Mouse (Mus musculus) MEL (cell line): Measurements from ENCODE around the gene Scgb3a1.

Experiments
- CHD1 ChIP-seq: IDR thresholded peaks from 2 replicates; pipeline ENCODE4 v1.6.1; 2012; ENCODE audit warnings: low read depth, mild to moderate bottlenecking, inconsistent platforms, low read length, improper control_type of control experiment
- CTCF ChIP-seq, 3 experiments: IDR thresholded peaks in 2 of 3; conservative IDR thresholded peaks in 1 of 3; 2 replicates each; pipeline ENCODE4 v1.5.1; 2011 to 2012; ENCODE audit warnings: low read length in 3 of 3, low read depth in 2 of 3, mild to moderate bottlenecking in 2 of 3, improper control_type of control experiment in 1 of 3, inconsistent platforms in 1 of 3, mixed read lengths in 1 of 3, moderate library complexity in 1 of 3; ENCODE audit not compliant: control insufficient read depth in 1 of 3, insufficient read depth in 1 of 3, poor library complexity in 1 of 3, severe bottlenecking in 1 of 3
- EP300 ChIP-seq, 2 experiments: IDR thresholded peaks; 2 replicates each; pipeline ENCODE4 v1.6.1; 2011; ENCODE audit warnings: improper control_type of control experiment in 2 of 2, low read length in 2 of 2, low read depth in 1 of 2, mild to moderate bottlenecking in 1 of 2
- JUND ChIP-seq: IDR thresholded peaks from 2 replicates; pipeline ENCODE4 v1.6.1; 2011; ENCODE audit warnings: low read depth, mild to moderate bottlenecking, improper control_type of control experiment, low read length
- POLR2A ChIP-seq, 2 experiments: IDR thresholded peaks; 2 replicates each; pipeline ENCODE4 v1.6.1; 2011 to 2012; ENCODE audit warnings: low read length in 2 of 2, mild to moderate bottlenecking in 2 of 2, control low read depth in 1 of 2, improper control_type of control experiment in 1 of 2, low read depth in 1 of 2, moderate library complexity in 1 of 2; ENCODE audit not compliant: control insufficient read depth in 1 of 2, insufficient read depth in 1 of 2, poor library complexity in 1 of 2
- RCOR1 ChIP-seq: IDR thresholded peaks from 2 replicates; pipeline ENCODE4 v1.6.1; 2012; ENCODE audit warnings: low read depth, mild to moderate bottlenecking, inconsistent platforms, low read length, improper control_type of control experiment
- TBP ChIP-seq: IDR thresholded peaks from 2 replicates; pipeline ENCODE4 v1.8.0; 2011; ENCODE audit warnings: low read depth, low read length, improper control_type of control experiment

GRCm38 (mm10) chr11:49653079-49653408 is 10.4 kb upstream of the Scgb3a1 start:
- TF ChIP-seq JUND = no peak
- no peak for TF ChIP-seq CTCF (IDR thresholded peaks at IDR 0.05 in 2 of 3, conservative IDR thresholded peaks at IDR 0.05 in 1 of 3; ENCODE audit: control insufficient read depth in 1 of 3, insufficient read depth in 1 of 3, low read depth in 2 of 3, low read length in 3 of 3, poor library complexity in 1 of 3, severe bottlenecking in 1 of 3)
- no peak for TF ChIP-seq POLR2A (IDR thresholded peaks at IDR 0.05; ENCODE audit: control insufficient read depth in 1 of 2, insufficient read depth in 1 of 2, low read depth in 1 of 2, low read length in 2 of 2, poor library complexity in 1 of 2)
- TF ChIP-seq CHD1 = no peak
- TF ChIP-seq RCOR1 = no peak
- no peak for TF ChIP-seq TBP
- TF ChIP-seq EP300 (IDR thresholded peaks at IDR 0.05; ENCODE audit: low read depth in 1 of 2, low read length in 2 of 2) = no peak
